Mouse (Mus musculus): ENCODE data around the gene Wdcp.

DNA sequence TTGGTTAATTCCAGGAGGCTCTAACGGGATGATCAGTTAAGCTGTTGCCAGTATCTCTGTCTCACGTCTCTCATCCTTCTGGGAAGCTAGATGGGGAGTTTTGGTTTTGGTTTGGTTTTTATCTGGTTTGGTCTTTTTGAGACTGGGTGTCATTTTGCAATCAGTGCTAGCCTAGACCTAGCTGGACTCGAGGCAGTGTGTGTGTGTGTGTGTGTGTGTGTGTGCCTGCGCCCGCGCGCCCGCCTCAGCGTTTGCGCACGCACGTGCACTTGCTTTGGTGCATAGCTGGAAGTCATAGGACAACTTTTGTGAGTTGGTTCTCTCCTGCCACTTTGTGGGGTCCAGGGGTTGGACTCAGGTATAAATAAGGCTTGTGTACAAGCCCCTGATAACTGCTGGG is 638 bp downstream of the Wdcp start:
- TF ChIP-seq CTCF (IDR thresholded peaks at IDR 0.05; ENCODE audit: low read depth): no peak
- no peak for TF ChIP-seq EP300 (IDR thresholded peaks at IDR 0.05; ENCODE audit: low read depth)
